Mouse (Mus musculus): ENCODE data around the gene Dyrk2. TPM values are rescaled to one million over a fixed set of nuclear protein-coding genes. Genes with fewer than 3 reads are reported as not detected.

The Dyrk2 gene
- total RNA-seq (2021): 10 to 100 TPM; 26.6 to 37.1 TPM
- long read RNA-seq, experiment 1, full-length matches to known transcripts: 8 of 17 reads
- long read RNA-seq, experiment 1, partial matches to known transcripts: 0 of 17 reads
- long read RNA-seq, experiment 1, other reads (novel, unspliced or antisense): 9 of 17 reads
- long read RNA-seq, experiment 2, full-length matches to known transcripts: 3 of 10 reads
- long read RNA-seq, experiment 2, partial matches to known transcripts: 0 of 10 reads
- long read RNA-seq, experiment 2, other reads (novel, unspliced or antisense): 7 of 10 reads

- no peak for DNase-seq
These were observed at the start of gene Dyrk2 for GRCm38 (mm10) chr10:118870201-118870980. Gene Dyrk2 (minus strand): TSS chr10:118870209.

- no peak for DNase-seq
These were observed 32.6 kb upstream of the Dyrk2 start for GRCm38 (mm10) chr10:118902625-118903024.

- no peak for DNase-seq
These were observed 23.6 kb upstream of the Dyrk2 start for GRCm38 (mm10) chr10:118893645-118894044.

- no peak for DNase-seq
These were observed 14.1 kb upstream of the Dyrk2 start for GRCm38 (mm10) chr10:118884126-118884525.

GRCm38 (mm10) chr10:118883317-118883716 lies 13.3 kb upstream of the Dyrk2 start:
- no peak for DNase-seq

- peak in 1 of 2 experiments; percentile 33 for DNase-seq
These were observed 12.4 kb upstream of the Dyrk2 start for GRCm38 (mm10) chr10:118882258-118882885.

- no peak for DNase-seq
These were observed 10.8 kb upstream of the Dyrk2 start for GRCm38 (mm10) chr10:118880776-118881175.

GRCm38 (mm10) chr10:118872196-118872595 lies 2.2 kb upstream of the Dyrk2 start:
- no peak for DNase-seq

GRCm38 (mm10) chr10:118869591-118870001 lies 413 bp downstream of the Dyrk2 start:
- peak; percentile 84 to 88 for DNase-seq

- peak; percentile 85 to 88 for DNase-seq
These were observed 1.1 kb downstream of the Dyrk2 start for GRCm38 (mm10) chr10:118868601-118869590.

GRCm38 (mm10) chr10:118867896-118868600 lies 2.0 kb downstream of the Dyrk2 start:
- DNase-seq: peak; percentile 39 to 71

GRCm38 (mm10) chr10:118867304-118867895 lies 2.6 kb downstream of the Dyrk2 start:
- peak in 1 of 2 experiments; percentile 49 for DNase-seq

GRCm38 (mm10) chr10:118864976-118865375 lies 5.0 kb downstream of the Dyrk2 start:
- no peak for DNase-seq

- no peak for DNase-seq
These were observed 6.4 kb downstream of the Dyrk2 start for GRCm38 (mm10) chr10:118863611-118864010.

GRCm38 (mm10) chr10:118862233-118862632 lies 7.8 kb downstream of the Dyrk2 start:
- DNase-seq: no peak

- DNase-seq: no peak
These were observed 8.6 kb downstream of the Dyrk2 start for GRCm38 (mm10) chr10:118861234-118862025.

GRCm38 (mm10) chr10:118859655-118860054 lies 10.4 kb downstream of the Dyrk2 start:
- no peak for DNase-seq

GRCm38 (mm10) chr10:118854641-118855040 lies 15.4 kb downstream of the Dyrk2 start:
- DNase-seq: no peak

GRCm38 (mm10) chr10:118852554-118852953 lies 17.5 kb downstream of the Dyrk2 start:
- DNase-seq: no peak

GRCm38 (mm10) chr10:118848501-118848900 lies 21.5 kb downstream of the Dyrk2 start:
- no peak for DNase-seq
